Mouse (Mus musculus) testis, postnatal 10 days (tissue): Measurements from ENCODE around the gene Ddx27.

Source experiments
- DNase-seq: peaks from one replicate; pipeline ENCODE4 v3.0.0; 2021; ENCODE audit warnings: low spot score

The Ddx27 gene

GRCm38 (mm10) chr2:167028553-167028952 is 13.6 kb downstream of the Ddx27 start:
- peak; percentile 35 for DNase-seq

DNA sequence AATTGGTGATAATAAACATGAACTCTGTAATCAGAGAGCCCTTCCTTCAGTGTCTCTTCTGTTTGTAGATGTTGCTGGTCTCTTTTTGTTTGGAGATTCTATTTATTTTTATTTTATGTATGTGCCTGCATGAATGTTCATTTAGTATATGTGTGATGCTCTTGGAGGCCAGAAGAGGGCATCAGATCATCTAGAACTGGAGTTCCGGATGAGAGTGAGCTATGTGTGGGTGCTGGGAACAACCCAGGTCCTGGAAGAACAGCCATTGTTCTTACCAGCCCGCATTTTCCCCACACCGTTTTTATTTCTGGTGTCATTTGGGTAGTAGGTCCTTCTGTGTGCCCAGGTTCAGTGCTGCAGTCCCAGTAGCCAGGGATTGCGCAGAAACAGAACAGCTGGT is 15.5 kb downstream of the Ddx27 start:
- DNase-seq = no peak

- no peak for DNase-seq
Measured at GRCm38 (mm10) chr2:167037710-167038109, 22.7 kb downstream of the Ddx27 start.

DNA sequence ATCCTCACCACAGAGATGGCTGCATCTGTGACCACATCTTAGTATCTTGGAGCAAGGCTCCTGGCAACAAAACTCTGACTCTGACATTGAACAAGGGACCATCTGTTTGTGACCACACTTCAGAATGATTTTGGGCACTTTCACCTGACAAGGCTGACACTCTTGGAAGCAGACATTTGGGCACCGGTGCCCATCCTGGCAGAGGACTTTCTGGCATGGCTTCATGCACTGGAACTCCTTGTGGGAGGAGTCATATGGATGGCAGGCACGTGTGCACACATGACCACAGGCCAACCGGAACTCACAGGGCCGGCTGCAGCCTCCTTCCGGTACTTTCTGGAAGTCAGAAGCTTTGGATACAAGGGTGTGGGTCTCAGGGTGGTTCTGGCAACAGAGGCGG is 23.3 kb downstream of the Ddx27 start:
- DNase-seq = no peak

DNA sequence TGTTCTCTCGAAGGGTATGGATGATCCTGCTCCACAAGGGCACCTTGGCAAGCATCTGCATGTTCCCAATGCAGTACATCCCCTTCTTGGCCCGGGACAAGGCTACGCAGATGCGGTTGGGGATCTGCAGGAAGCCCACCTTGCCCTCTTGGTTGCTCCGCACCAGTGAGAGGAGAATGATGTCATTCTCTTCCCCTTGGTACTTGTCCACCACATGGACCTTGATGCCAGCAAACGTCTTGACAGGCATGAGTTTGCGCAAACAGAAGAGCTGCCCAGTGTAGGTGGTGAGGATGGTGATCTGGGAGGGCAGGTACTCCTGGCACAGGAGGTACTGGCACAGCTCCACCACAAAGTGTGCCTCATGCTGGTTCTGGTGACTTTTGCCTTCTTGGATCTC is 23.7 kb downstream of the Ddx27 start:
- no peak for DNase-seq

- DNase-seq = no peak
Measured at GRCm38 (mm10) chr2:167039386-167039785, 24.4 kb downstream of the Ddx27 start.

GRCm38 (mm10) chr2:167043400-167044121 is 28.6 kb downstream of the Ddx27 start:
- DNase-seq = no peak

- DNase-seq = no peak
Measured at GRCm38 (mm10) chr2:167048223-167048622, 33.2 kb downstream of the Ddx27 start.

GRCm38 (mm10) chr2:167048698-167049358 is 33.8 kb downstream of the Ddx27 start:
- no peak for DNase-seq

GRCm38 (mm10) chr2:167053127-167053844 is 38.3 kb downstream of the Ddx27 start:
- no peak for DNase-seq

GRCm38 (mm10) chr2:167055386-167055785 is 40.4 kb downstream of the Ddx27 start:
- DNase-seq = peak; percentile 83

- DNase-seq = no peak
Measured at GRCm38 (mm10) chr2:167056210-167056941, 41.4 kb downstream of the Ddx27 start.

- DNase-seq = no peak
Measured at GRCm38 (mm10) chr2:167056942-167057323, 41.9 kb downstream of the Ddx27 start.

DNA sequence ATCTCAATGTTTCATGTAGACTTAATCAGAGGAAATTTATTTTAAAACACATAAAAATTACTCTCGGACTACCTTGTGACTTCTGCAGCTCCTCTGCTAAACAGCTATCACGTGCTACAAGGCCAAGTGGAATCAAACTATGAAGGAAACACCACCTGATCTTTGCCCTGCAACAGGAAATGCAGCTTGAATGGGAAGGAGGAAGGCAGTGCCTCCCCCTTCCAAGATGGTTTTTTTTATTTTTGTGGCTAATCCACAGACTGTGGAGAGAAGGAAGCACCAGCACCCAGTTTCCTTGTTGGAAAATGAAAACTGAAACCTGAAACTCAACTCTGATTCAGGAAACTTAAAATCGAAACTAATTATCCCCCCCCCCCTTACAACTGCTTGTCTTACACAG is 43.2 kb downstream of the Ddx27 start:
- DNase-seq = no peak

DNA sequence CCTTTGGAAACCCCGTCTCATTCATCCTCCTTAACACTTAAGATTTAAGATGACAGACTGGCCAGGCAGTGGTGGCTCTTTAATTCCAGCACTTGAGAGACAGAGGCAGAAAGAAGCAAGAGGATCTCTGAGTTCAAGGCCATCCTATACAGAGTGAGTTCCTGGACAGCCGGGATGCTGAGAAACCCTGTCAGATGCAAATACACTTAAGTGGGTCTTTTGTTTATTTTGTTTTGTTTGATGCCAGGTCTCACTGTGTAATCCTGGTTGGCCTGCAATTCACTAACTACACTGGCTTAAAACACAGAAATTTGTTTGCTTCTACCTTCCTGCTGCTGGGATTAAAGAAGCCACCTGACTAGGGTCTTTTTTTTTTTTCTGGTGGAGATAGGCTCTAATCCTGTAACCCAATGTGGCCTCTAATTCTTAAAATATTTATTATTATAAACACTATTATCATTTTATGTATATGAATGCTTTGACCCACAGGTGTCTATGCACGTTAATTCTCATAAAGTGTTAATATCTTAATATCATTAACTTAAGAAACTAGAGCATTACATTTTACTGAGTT is 43.9 kb downstream of the Ddx27 start:
- DNase-seq = no peak

- DNase-seq = no peak
Measured at GRCm38 (mm10) chr2:167059536-167059935, 44.5 kb downstream of the Ddx27 start.

GRCm38 (mm10) chr2:167059960-167060359 is 45.0 kb downstream of the Ddx27 start:
- no peak for DNase-seq

GRCm38 (mm10) chr2:167060360-167060759 is 45.4 kb downstream of the Ddx27 start:
- no peak for DNase-seq

- DNase-seq = no peak
Measured at GRCm38 (mm10) chr2:167060761-167061160, 45.8 kb downstream of the Ddx27 start.

GRCm38 (mm10) chr2:167061381-167062034 is 46.5 kb downstream of the Ddx27 start:
- no peak for DNase-seq

GRCm38 (mm10) chr2:167062497-167062911 is 47.5 kb downstream of the Ddx27 start:
- peak; percentile 96 for DNase-seq
